Mouse (Mus musculus) megakaryocyte, adult 5-6 weeks (primary cell): ENCODE results near the gene Nfe2. TPM values are rescaled to one million over a fixed set of nuclear protein-coding genes. Genes with fewer than 3 reads are reported as not detected.
"Not testable (repeated sequence)": the region's sequence is repeated elsewhere in the genome, so short reads cannot be mapped to it uniquely, and the experiment has no call there.

Experiments
- ATAC-seq: 2 replicates; pipeline ENCODE4 v1.8.0; 2016; ENCODE audit warnings: mild to moderate bottlenecking, inconsistent platforms; ENCODE audit not compliant: poor library complexity, severe bottlenecking
- total RNA-seq, 2 experiments: library from RNA; stranded (forward) in 1 of 2; stranded (reverse) in 1 of 2; fragments of 153-499, 151-499 nt in 1 of 2; fragments of 221-1000, 200-1000 nt in 1 of 2; gene quantifications; 2 replicates each; pipeline versions ENCODE4 v1.2.3 to v1.2.4; 2015 to 2017

Gene Nfe2
- total RNA-seq, 2 experiments from 2014 or later, result 205 to 218 TPM

DNA sequence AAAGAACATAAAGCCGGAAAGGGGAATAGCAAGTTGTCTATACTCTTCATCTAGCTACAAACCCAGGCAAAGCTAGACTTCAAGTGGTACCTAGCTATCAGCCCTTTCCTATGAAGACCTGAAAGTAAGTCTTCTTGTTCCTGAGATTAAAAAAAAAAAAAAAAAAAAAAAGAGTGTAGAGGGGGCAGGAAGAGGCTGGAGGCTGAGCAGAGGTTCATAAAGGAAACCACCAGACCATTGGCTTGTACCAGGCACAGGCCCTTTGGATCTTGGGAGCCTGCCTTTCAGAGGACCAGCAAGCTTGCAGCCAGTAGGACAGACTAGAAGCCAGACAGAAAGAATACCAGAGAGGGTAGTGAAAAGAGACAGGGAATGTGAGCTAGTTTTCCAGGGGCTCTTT is 4.9 kb downstream of the Nfe2 start:
- no peak for ATAC-seq

DNA sequence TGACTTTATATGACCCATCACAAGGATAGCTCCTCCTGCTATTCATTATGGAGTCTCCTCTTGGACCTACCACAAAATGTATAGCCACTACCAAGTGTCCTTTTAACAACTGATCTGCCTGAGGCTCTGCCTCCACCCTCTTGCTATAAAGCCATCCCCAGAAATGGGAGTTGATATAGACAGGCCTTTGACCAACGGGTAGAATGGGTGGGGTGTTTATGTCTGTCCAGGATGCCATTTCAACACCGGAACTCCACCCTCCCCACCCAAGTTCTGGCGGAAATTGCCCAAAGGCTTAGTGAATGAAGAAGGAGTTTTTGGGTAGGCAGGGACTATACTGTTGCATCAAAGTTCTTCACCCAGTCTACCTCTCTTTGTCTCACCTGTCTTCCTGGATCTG is 5.5 kb downstream of the Nfe2 start:
- ATAC-seq, result peak; percentile 66

DNA sequence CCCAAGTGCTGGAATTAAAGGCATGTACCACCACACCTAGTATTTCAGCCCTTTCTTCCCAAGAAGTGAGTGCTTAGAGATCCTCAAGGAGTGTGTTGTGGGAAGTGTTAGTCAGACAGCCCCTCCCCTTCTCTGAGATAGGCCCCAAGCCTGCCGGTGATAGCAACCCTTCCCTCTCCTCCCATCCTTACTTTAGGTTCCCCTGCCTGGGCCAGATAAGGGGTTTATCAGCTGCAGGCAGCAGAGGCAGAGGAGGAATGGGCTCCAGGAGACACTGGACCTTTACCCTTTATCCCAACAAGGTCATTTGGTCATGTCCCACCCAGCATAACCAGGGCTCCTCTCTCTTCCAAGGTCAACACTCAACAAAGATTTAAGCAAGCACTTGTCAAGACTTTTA is 6.6 kb downstream of the Nfe2 start:
- ATAC-seq, result no peak

DNA sequence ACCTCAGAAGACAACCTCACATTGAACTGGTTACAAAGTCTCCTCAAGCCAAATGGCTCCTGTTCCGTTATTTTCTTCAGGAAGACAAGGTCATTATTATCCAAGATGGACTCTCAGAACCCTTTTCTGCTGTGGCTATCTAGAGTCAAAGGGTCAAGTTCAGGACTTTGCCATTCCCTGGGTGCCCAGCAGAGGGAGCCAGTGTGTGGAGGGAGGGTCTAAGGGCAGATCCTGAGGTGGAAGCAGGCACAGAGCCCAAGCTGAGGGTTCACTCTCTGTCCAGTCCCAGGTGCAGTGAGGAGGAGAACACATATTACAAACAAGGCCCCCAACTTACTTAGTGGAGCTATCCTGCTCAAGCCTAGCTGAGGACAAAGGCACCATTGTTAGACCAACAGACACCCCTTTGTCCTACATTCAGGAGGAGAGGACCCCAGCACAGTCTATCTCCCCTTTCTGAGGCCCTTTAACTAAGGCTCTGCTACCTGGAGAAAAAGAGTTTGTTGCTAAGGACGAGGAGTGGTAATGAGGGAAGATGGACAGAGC is 7.9 kb downstream of the Nfe2 start:
- ATAC-seq, result peak; percentile 60

DNA sequence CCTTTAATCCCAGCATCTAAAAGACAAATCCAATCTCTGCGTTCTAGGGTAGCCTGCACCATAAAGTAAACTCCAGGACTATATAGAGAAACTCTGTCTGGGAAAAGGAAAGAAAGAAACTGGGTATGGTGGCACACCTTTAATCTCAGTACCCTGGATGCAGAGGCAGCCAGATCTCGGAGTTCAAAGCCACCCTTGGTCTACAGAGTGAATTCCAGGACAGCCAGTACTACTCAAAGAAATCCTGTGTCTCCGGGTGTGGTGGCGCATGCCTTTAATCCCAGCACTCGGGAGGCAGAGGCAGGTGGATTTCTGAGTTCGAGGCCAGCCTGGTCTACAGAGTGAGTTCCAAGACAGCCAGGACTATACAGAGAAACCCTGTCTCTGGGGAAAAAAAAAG is 8.7 kb downstream of the Nfe2 start:
- ATAC-seq, result not testable (repeated sequence)

DNA sequence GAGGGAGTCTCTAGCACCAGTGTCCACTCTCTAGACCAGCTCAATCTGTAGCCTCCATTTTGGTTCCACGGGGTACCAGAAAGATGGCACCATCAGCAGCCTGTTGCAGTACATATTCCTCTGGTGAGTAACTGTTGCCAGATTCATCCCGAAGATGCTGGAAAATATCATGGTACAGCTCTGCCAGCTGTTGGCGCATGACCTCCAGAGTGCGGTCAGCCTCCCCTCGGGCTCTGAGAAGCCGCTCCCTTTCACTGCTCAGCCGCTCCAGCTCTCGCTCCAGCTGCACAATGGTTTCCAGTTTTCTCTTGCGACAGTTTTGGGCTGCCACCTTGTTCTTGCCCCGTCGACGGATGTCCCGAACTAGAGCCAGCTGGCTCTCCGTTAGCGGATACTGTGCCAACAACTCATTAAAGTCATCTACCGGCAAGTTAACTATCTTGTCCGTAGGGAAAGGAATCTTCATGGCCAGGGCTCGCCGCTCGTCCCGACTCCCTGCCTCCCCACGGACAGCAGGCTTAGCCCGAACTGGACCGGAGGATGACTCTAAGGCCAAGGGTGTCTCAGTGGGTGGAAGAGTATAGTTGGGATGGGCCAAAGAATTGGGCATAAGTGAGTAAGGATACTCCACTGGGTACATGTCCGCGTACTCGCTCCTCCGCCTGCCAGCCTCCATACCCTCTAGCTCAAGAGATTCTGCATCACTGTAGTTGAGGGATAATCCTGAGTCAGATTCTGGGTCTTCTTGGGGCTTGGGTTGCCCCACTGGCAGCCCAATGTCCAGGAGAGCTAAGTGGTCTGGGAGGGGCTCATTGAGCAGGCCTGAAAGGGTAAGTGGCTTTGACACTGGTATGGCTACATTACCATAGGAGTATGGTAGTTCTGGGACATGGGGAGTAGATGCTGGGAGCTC is 9.5 kb downstream of the Nfe2 start:
- no peak for ATAC-seq

DNA sequence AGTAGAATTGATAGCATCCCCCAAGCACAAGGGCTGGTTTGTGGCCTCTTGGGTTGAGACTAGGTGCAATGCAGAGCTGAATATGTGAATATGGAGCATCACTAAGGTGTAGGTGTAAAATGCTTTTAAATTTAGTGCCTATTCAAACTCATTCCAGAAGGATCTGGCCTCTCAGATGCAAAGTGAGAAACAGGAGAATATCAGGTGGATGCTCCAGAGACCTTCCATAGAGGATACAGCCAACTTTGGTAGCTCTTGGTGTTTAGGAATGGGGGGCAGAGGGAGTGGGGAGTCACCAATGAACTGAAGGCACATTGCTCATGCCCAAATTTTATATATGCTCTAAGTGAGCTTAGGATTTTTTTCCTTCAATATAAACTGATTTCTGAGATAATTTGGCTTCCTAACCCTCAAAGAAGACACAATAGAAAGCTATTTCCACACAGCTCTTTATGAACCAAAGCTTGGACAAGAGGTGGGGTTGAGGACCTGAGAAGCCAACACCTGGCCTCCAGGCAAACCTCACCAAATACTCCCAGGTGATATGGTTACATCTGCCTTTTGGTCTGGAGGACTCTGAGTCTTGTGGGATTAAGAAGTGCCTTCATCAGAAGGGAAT is 10.3 kb downstream of the Nfe2 start:
- ATAC-seq, result no peak

DNA sequence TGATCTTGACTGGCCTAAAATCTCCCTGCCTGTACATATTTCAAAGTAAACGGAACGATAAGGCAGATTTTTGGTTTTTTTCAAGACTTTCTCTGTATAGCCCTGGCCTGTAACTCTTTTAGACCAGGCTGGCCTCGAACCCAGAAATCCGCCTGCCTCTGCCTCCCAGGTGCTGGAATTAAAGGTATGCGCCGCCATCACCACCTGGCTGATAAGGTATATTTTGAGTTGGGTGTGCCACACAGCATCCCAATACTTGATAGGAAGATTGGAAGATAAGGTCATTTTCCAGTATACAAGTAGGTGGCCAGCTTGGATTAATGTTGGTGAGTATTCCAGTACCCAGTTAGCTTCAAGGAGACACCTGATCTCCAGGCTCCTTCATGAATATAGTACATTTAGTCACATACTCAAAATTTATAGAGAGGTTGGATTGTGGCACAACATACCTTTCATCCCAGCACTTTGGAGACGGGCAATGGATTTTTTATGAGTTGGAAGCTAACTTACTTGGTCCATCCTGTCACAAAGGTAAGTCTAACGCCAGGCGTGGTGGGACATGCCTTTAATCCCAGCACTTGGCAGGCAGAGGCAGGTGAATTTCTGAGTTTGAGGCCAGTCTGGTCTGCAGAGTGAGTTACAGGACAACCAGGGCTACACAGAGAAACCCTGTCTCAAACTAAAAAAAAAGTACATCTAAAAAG is 11.0 kb downstream of the Nfe2 start:
- no peak for ATAC-seq

DNA sequence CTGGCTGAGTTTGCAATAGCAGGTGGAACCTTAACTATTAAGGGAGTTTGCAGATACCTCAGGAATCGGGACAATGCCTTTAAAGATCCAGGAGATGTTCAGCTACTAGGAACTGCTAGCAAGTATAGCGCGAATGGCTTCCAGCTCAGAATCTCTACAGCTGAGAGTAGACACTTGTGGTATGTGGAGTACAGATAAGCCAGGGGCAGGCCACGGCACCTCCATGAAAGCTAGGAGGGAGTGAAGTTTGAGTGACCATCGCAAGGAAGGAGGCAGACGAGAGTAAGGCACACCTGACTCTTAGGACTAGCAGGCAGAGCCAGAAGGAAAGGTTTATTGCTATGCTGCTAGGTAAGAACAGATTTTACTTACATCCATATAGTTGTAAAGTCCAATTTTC is 12.6 kb downstream of the Nfe2 start:
- ATAC-seq, result no peak

DNA sequence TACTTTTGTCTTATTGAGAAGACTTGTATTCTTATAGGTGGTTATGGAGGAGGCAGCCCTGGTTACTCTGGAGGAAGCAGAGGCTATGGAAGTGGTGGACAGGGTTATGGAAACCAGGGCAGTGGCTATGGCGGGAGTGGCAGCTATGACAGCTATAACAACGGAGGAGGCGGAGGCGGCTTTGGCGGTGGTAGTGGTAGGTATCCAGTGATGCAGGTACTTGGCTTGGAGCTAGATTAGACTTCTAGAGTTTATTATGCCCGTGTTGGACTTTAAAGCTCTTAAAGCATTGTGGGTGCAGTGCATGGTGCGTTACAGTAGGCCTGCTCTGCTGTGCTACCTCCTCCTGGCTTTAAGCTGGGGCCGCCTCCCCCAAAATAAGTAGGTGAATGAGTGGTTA is 15.3 kb downstream of the Nfe2 start:
- no peak for ATAC-seq

DNA sequence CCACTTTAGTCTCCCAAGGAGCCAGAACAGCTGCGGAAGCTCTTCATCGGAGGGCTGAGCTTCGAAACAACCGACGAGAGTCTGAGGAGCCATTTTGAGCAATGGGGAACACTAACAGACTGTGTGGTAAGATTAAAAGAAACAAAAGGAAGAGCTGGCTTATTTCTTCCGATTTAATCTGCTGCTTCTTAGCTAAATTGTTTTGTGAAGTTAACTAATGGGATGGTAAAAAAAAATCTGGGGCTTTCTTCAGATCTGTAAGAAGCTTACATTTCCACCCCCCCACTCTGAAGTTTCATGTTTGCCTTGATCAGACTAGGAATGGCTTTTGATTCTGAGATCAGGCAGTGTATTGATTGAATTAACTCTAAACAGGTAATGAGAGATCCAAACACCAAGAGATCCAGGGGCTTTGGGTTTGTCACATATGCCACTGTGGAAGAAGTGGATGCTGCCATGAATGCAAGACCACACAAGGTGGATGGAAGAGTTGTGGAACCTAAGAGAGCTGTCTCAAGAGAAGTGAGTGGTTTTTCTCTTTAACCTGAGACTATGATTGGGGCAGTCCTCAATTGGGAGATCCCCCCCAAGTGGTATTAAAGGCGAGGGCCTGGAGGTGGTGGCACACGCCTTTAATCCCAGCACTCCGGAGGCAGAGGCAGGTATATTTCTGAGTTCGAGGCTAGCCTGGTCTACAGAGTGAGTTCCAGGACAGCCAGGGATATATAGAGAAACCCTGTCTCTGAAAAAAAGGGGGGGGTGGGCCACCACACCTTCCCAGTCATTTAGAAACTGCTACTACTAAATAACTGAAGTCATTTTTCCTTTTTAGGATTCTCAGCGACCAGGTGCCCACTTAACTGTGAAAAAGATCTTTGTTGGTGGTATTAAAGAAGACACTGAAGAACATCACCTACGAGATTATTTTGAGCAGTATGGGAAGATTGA is 16.9 kb downstream of the Nfe2 start:
- ATAC-seq, result not testable (repeated sequence)

DNA sequence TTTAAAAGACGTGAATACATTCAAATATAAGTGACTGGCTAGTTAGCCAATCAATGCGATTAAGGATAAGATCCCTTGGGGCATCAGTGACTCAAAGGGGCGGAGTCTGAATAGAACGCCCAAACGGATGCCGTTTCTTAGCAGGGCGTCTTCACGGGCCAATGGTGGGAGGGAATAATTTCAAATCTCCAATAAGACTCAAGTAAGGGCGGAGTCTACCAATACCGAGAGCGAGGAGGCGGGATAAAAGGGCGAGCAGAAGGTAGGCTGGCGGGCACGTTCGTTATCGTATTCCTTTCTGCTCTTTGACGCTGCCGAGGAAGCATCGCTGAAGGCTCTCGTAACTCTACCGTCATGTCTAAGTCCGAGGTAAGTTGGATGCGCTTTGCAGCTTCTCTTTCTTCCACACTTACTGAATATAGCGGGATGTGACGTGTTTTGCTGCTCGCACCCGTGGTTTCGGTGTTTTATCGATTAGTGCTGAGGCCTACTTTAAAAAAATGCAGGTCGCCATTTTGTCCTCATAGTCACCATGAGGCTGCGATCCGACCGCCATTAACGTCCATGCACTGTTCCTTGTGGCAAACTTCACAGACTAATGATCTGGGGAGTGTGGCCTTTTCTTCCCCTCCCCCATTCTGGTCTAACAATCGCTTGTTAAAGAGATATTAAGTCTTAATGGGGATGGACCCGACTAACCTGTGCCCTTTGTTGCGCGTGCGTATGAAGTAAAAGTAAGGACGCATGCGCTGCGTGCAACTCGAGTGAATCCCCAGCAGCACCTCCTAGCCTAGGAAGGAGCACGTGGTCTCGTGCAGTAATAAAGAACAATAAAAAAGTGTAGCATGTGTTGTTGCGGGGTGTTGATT is 17.8 kb downstream of the Nfe2 start, which contains the start of gene Hnrnpa1:
Hnrnpa1 (plus strand) TSS at position 273 of the 869 bp plus-strand sequence.
- ATAC-seq, result peak; percentile 80

DNA sequence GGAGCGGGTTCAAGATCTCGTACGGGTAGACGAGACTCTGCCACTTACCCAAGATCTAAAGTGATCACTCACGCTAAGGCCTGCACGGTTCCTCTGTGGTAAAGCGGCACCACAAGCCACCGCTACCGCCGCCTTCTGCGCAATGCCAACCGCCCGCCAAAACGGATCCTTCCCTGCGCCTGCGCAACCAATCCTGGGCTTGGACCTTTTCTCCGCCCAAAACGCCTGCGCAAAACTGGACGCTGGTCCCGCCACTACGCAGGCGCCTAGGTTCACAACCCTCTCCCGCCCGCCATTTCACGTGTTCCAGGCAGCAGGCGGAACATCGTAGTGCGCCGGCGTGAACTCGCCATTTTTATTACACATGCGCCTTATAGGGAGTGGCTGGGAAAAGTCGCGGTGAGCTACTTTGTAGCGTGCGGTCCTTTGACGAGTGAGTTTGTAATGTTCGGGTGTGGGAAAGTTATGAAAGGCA is 18.5 kb downstream of the Nfe2 start, which contains the start of gene Cbx5:
Cbx5 (minus strand) TSS at position 132 of the 475 bp plus-strand sequence.
- ATAC-seq, result peak; percentile 69

DNA sequence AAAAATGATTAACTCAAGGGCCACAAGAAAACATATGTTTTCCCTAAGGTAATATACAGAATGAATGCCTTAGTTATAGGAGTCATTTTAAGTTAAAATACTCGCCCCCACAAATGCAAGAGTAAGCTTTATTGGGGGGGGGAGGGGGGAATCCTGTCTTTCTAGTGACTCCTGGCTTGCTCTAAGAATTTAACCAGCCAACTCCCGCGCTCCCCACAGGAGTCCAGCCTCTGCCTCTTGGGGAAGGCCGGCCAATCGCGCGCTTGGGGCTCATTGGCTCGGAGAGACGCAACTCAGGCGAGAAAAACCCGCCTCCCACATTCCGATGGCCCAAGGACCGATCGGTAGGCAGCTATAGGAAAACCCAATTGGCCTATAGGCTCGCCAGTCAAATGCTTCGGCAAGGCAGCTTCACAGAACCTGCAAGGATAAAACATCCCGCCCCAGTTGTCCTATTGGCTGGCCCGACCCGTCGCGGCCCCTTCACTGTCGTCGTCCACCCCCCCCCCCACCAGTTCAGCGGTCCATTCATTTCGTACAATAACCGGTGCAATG is 19.0 kb downstream of the Nfe2 start:
- ATAC-seq, result peak; percentile 64

DNA sequence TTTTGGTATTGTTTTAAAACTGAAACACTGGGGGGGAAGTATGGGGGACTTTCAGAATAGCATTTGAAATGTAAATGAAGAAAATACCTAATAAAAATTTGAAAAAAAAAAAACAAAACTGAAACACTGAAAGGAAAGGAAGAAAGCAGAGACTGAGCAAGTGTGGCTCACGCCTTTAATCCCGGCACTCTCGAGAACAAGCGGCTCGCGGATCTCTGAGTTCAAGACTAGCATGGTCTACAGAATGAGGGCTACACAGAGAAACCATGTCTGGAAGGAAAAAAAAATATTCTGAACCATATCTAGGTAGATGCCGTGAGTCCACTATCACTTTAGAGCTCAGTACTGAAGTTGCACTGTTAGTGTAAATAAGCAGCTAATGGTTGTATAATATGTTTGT is 20.9 kb downstream of the Nfe2 start:
- ATAC-seq, result no peak

DNA sequence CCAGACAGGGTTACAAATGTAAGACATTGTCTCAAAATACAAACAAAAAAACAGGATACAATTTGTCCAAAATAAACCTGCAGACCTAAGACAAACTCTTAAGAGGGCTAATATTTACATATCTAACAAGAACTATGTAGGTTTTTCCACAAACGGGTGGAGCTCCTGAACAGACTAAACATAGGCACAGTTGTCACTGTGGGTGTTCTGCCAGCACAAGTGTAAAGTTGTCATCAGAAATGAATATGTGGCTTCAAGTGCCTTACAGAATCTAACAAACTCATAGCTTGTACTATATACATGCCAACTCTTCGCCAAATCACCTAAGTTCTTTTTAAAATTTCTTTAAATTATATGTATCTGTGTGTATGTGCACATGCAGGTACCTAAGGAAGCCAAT is 25.1 kb downstream of the Nfe2 start:
- ATAC-seq, result no peak

DNA sequence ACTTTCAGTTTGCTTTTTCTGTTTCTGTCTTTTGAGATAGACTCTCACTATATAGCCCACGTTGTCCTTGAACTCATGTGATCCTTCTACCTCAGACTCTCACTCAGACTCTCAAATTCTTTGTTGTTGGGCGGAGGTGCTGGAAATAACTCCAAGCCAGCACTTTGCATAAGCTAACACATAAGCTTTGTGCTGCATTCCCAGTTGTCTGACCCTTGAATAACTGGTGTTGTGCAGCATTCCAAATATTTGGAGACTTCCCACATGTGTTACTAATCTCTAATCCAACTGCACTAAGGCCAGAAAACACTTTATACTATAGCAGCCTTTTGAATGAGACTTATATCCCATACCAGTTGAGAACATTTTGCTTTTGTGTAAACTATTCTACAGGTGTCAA is 29.3 kb downstream of the Nfe2 start:
- ATAC-seq, result no peak

DNA sequence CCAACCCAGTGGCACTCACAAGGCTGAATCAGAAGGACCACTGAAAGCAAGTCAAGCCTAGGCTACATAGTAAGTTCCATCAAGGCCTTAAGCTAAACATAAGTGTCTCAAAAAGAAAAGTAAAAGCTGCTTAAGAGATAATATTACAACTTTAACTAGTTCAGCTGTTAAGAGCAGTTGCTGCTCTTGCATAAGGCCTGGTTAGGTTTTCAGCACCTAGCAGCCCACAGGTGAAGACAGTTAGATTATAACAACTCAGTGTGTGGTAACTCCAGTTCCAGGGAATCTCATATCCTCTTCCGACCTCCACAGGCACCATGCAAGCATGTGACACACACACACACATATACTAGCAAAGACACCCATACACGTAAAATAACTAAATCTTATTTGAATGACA is 30.6 kb downstream of the Nfe2 start:
- ATAC-seq, result no peak

DNA sequence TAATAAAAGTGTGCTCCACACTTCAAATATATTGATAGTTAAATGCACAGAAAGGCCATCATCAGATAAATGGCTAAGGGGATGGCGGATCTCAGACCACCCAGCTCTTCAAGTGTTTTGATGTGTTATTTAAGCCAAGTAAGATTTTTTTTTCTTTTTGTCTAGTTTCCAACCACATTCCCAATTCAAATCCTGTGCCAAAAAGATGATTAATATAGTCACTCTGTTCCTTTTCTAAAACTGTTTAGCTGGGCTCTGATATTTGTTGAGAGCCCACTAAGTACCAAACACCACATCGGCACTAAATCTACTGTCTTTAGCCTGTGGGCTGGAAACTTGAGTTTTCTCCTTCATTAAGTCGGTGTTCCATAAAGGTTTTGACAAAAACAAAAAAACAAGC is 31.2 kb downstream of the Nfe2 start:
- ATAC-seq, result no peak
